Mouse (Mus musculus) C2C12 (cell line): ENCODE results near the gene Gphb5.

Source experiments
- CEBPB ChIP-seq: IDR thresholded peaks from one replicate; pipeline ENCODE4 v1.6.1; 2011; ENCODE audit warnings: low read depth, mild to moderate bottlenecking, control low read depth, moderate library complexity
- CTCF ChIP-seq: IDR thresholded peaks from one replicate; pipeline ENCODE4 v1.5.1; 2011; ENCODE audit not compliant: control insufficient read depth, insufficient read depth, insufficient read length
- FOSL1 ChIP-seq: IDR thresholded peaks from one replicate; pipeline ENCODE4 v1.8.0; 2011; ENCODE audit warnings: mild to moderate bottlenecking, low read length; ENCODE audit not compliant: poor library complexity, insufficient read depth, severe bottlenecking
- MAX ChIP-seq: IDR thresholded peaks from one replicate; pipeline ENCODE4 v1.6.1; 2011; ENCODE audit warnings: mild to moderate bottlenecking, control low read depth
- MYOD1 ChIP-seq: IDR thresholded peaks from one replicate; pipeline ENCODE4 v1.6.1; 2011; ENCODE audit warnings: low read depth; ENCODE audit not compliant: control insufficient read depth, insufficient read length
- MYOG ChIP-seq: IDR thresholded peaks from one replicate; pipeline ENCODE4 v1.6.1; 2011; ENCODE audit not compliant: control insufficient read depth, insufficient read length; ENCODE audit errors: extremely low read depth

DNA sequence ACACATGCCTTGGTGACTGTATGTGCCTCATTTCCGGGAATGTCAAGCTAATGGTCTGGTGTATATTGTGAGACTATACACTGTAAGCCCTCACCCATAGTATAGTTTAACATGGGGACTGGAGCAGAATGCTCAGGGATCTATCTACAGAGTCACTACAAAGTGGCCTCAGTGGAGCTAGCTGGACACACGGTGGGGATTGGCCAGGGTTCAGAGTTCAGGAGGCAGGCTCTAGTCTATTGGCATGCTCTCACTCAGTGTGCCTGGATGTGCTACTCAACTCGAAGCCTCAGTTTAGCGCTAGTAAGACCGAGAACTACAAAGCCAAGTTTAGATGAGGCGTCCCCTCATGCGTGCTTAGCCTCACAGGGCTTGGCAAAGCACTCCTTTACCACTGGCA is 49.6 kb upstream of the Gphb5 start:
- TF ChIP-seq CTCF (no peak), MAX (no peak), MYOG (no peak), CEBPB (no peak), MYOD1 (no peak), FOSL1 (no peak)
